Mouse (Mus musculus) CH12F3 (cell line): ENCODE measurements at regions not wholly inside any gene's neighbourhood (a gene's known extent, or its start where the extent isn't known, plus 50 kb on each side); places are given as distances from the start of the nearest gene placed in this dataset.

Source experiments
- in situ Hi-C: fragments of 300-500 bp; cut with MboI; formaldehyde crosslinking; loops from 2 replicates; pipeline ENCODE4 v1.14.3; 2020; ENCODE audit warnings: low sequenced_read_pairs

- in situ Hi-C loops = no loop called here
Observed at GRCm38 (mm10) chr14:48942882-48943281, 123.0 kb upstream of the Ap5m1 start.

DNA sequence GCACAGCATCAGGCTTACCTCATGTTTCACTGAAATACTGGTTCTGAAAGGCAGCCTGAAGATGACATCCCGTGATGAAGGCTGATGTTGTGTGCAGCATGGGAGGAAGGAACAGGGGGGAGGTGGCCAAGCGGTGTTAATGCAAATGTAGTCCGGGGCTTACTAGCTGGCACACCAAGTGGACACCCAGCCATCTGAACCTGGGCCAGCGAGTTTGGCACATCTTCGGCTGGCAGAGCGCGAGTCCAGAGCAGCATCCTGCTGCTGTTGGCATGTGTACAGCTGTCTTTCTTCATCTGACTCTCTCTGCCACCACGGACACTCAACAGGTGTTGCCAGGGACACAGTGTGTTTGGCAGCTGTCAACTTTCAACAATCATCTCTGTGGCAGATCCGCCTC is 135.0 kb upstream of the Ap5m1 start:
- in situ Hi-C loops = no loop called here

- in situ Hi-C loops = no loop called here
Observed at GRCm38 (mm10) chr14:48925870-48926269, 140.0 kb upstream of the Ap5m1 start.

- in situ Hi-C loops = no loop called here
Observed at GRCm38 (mm10) chr14:48909420-48909819, 156.5 kb upstream of the Ap5m1 start.

- in situ Hi-C loops = no loop called here
Observed at GRCm38 (mm10) chr14:48907991-48908698, 157.8 kb upstream of the Ap5m1 start.

DNA sequence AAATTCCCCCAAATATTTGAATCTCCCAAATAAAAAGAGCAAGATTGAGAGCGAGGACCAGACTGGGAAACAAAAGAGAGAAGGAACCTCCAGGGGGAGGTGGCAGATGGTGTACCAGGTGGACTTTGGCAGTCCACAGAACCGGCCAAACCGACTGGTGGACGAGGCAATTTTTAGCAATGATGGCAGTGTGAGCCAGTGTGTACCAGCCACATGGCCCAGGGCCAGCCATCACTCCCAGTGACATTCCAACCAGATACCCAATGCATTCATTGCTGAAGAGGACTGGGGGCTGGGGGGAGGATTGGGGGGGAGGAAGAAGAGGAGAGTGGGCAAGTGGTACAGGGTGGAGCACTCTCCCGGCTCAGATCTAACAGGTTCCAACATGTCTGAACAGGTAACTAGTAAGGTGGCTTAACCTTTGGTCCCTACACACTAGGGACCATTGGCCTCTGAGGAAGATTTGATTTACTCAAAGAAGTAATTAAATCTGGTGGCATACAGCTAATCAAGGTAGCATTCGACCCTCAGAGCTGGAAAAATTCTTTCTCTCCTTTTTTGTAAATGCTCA is 158.4 kb upstream of the Ap5m1 start:
- in situ Hi-C loops = no loop called here

- in situ Hi-C loops = no loop called here
Observed at GRCm38 (mm10) chr14:48906956-48907355, 158.9 kb upstream of the Ap5m1 start.

- in situ Hi-C loops = no loop called here
Observed at GRCm38 (mm10) chr14:48904576-48904975, 161.3 kb upstream of the Ap5m1 start.

GRCm38 (mm10) chr14:48903526-48903925 is 162.4 kb upstream of the Ap5m1 start:
- in situ Hi-C loops = no loop called here

DNA sequence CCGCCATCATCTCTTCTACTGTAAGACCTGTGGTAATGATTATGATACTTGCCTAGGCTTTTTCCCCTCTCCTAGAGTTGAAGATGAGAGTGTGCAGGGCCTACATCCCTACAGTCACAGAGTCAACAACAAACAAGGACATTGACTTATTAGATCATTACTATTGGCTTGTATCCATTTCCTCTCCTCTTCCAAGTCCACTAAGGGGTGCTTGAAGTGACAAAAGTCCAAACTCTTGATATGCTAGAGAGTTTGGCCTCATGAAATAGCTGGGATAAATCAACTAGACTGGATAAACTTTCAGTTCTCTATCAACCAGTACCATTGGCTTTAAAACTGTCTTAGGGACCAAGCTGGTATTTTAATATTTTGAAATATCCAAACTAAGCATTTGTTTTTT is 165.7 kb upstream of the Ap5m1 start:
- in situ Hi-C loops = no loop called here

DNA sequence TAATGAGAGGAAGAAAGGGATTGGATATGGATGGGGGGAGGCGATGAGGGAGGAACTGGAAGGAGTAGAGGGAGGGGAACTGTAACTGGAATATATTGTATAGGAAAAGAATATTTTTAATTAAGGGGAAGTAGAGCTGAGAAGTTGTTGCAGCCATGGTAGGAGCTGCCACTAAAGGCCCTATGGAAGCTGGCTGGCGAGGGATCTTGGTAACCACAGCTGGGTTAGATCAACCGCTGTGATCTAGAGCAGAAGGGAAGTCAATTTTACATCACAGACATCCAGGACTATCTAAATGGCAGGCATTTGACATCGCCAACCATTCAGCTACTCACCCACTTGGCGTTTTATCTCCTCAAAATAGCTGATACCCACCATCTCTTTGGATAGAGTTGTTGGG is 168.8 kb upstream of the Ap5m1 start:
- in situ Hi-C loops = no loop called here

DNA sequence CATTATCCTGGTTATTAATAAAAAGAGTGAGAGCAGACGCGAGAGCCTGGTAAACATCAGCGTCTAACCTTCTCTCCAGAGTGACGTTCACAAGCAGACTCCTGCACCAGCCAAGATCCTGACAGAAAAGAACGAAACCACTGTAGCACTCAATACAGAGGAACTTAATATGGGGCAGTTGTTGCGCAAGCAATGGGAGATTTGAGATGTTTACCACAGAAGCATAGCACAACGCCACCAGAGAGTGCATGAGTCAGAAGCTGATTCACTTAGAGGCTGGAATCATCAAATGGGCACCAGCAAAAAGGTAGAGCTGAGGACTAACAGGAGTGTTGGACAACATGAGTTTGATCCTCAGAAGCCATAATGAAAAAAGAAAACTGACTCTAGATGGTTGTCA is 169.7 kb upstream of the Ap5m1 start:
- in situ Hi-C loops = no loop called here

- in situ Hi-C loops = no loop called here
Observed at GRCm38 (mm10) chr14:48891216-48891615, 174.7 kb upstream of the Ap5m1 start.

DNA sequence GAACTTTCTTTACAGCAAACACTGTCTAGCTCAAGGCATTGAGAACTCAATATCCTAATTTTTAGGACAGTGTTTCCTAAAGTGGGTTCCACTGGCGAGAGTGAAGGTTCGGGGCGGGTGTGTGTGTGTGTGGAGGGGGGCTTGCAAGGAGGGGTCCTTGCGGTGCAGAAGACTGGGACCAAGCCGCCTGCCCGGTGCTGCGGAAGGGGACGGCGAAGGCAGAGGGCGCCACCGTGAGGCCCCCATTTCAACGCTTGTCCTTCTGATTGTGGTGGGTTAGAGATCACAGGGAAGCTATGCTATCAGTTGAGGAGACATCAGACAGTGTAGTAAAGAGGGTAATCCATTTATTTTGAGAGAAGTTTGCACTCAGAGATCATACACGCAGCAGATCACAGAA is 176.9 kb upstream of the Ap5m1 start:
- in situ Hi-C loops = no loop called here

DNA sequence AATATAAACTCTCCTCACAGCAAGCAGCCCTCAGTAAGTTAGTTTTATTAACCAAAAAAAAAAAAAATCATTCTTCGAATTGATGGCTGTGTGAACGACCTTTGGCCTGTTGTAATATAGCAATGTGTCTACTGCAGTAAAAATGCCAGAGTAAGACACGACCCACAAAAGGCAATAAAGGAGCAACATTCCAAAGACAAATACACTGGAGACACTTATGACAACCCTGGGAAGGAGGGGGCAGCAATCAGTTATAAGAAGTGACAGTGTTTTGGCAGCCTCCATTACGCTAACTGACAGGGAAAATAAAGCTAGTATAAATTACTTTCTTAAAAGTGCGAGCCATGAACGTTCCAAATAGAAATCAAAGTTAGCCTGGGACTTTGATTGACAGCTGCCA is 185.9 kb upstream of the Ap5m1 start:
- in situ Hi-C loops = no loop called here

DNA sequence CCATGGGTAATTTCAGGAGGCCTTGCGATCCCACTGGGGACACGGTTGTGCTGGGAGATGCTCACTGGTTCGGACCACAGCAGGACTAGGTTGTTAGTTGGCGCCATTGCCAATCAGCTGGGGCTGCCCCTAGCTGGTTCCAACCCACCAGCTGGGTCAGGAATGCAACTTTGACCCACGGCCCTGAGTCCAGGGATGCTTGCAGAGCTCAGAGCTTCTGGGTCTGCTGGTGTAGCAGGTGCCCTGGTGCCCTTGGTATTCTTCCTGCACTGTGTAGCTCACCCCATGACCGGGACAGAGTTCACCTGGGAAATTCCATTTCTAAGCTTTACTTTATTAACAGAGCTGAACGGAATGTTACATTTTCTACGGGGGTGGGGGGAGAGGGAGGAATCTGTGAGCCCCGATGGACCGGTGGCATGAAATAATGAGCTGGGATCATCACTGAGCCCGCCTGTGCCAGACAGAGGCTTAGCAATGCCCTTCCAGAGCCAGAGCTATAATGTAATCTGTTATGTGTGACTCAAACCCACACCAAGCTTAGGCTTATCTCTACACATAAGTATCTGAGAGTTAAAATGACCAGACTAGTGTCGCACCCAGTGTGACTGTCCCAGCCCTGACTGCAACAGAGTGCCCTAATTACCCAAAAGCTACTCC is 187.8 kb upstream of the Ap5m1 start:
- in situ Hi-C loops = no loop called here

DNA sequence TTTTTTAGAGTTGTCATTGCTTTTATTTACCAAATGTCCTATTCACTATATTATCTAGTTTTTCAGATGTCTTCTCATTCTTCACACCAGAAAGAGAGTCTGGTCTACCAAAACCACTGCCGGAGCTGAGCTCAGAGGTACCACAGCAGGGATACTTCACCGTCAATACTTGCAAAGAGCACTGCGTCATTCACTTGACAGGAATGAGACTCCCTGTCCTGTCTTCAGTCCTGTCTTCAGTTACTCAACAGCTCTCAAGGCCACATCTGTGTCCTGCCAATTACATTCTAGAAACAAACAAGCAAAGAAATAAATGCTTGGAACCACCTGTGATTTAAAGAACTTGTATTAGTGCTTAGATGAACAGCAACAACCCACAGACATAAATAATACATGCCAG is 194.6 kb upstream of the Ap5m1 start:
- in situ Hi-C loops = no loop called here

DNA sequence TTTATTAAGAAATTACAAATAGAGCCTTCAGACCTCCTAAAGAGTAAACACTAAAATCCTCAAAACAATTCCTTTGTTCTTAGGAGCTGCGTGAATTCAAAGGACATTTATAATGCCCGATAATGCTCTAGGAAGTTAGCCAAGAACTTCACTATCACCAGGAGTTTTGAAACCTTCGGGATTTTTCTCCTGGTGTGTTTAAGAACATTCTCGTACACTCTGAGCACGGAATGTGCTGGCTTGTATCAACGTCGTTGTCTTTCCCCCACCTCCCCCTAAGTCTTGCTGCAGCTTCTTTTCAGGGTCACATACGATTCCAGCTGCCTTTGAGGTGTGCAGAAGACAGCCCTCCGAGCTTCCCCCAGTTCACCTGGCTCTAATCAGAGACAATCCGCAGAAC is 195.9 kb upstream of the Ap5m1 start:
- in situ Hi-C loops = no loop called here

GRCm38 (mm10) chr14:48855453-48855852 is 181.8 kb upstream of the Otx2 start:
- in situ Hi-C loops = no loop called here

- in situ Hi-C loops = no loop called here
Observed at GRCm38 (mm10) chr14:48854188-48854924, 180.7 kb upstream of the Otx2 start.

DNA sequence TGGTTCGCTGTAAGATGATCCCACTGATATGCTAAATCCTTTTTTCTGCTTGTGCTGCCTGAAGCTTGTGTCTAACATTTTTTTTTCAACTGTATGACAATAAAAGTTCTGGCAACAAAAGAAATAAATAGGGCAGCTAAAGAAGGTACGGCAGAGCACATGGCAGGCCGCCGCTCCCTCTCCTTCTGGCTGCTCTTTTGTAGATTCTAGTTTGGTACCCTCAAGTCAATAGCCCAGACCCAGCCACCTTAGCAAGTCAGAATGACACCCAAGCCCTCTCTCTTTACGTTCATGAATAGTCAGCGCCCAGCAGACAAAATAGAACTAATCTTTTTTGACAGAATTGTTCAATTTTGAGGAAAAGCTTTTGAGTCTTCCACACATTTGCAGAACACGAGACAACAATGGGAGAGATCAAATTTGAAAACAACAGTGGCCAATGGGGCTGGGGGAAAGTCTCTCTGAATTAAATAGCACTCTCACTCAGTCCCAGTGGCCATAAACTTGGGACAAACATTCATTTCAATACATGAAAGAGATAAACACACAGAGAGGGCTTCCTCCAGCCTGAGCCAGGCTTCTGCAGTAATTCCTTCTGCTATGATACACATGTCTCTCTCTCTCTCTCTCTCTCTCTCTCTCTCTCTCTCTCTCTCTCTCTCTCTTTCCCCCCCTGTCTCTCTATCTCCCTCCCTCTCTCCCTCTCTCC is 180.0 kb upstream of the Otx2 start:
- in situ Hi-C loops = no loop called here
